Mouse (Mus musculus) lung, embryonic 15.5 days (tissue): Measurements from ENCODE around the gene Ankrd44. TPM values are rescaled to one million over a fixed set of nuclear protein-coding genes. Genes with fewer than 3 reads are reported as not detected.
A peak's percentile ranks its signal among the peaks of the same experiment; 100 is the strongest.

Experiments
- ATAC-seq: fragments of 200-750 bp; cut with Nextera tagmentation; 2 replicates; pipeline ENCODE4 v1.8.0; 2017; ENCODE audit warnings: moderate number of reproducible peaks, borderline replicate concordance; ENCODE audit not compliant: low FRiP score, low TSS enrichment; ENCODE audit errors: extremely low read depth
- H3K27ac ChIP-seq: fragments of 300-500 bp; sonication (generic); 2 replicates; pipeline ENCODE4 v1.5.1; 2015; ENCODE audit warnings: moderate library complexity, mild to moderate bottlenecking, inconsistent platforms
- H3K27me3 ChIP-seq: fragments of 300-500 bp; sonication (generic); 2 replicates; pipeline ENCODE4 v1.6.1; 2015; ENCODE audit warnings: inconsistent platforms
- H3K36me3 ChIP-seq: fragments of 300-500 bp; sonication (generic); 2 replicates; pipeline ENCODE4 v1.6.1; 2015; ENCODE audit warnings: inconsistent platforms
- H3K4me1 ChIP-seq: fragments of 300-500 bp; sonication (generic); 2 replicates; pipeline ENCODE4 v1.6.1; 2015; ENCODE audit warnings: inconsistent platforms
- H3K4me2 ChIP-seq: fragments of 300-500 bp; sonication (generic); 2 replicates; pipeline ENCODE4 v1.6.1; 2015; ENCODE audit warnings: inconsistent platforms, mild to moderate bottlenecking, moderate library complexity
- H3K4me3 ChIP-seq: fragments of 300-500 bp; sonication (generic); 2 replicates; pipeline ENCODE4 v1.5.1; 2015; ENCODE audit warnings: mild to moderate bottlenecking, inconsistent platforms
- H3K9ac ChIP-seq: fragments of 300-500 bp; sonication (generic); 2 replicates; pipeline ENCODE4 v1.6.1; 2015; ENCODE audit warnings: inconsistent platforms
- H3K9me3 ChIP-seq: fragments of 300-500 bp; sonication (generic); 2 replicates; pipeline ENCODE4 v1.6.1; 2016; ENCODE audit warnings: inconsistent platforms
- WGBS: fragments of 180-500 bp; shearing (Covaris S2); methylation state at CpG from one replicate; pipeline ENCODE4 v1.1.7; 2015; 5-methylcytosine and 5-hydroxymethylcytosine counted together
- microRNA-seq: library from miRNA; unstranded; fragments of <30 nt; microRNA quantifications from one replicate; pipeline ENCODE4, GENCODE M21; 2016
- polyA plus RNA-seq: library from polyadenylated mRNA; unstranded; fragments of >200 nt; fragmentation: Nextera tagmentation; extraction: Ambion mirVana; gene quantifications from 2 replicates; pipeline ENCODE4 v1.2.1, GENCODE M21; 2015

The Ankrd44 gene
- polyA plus RNA-seq, 1 experiment from 2014 or later, result 18.0 TPM

DNA sequence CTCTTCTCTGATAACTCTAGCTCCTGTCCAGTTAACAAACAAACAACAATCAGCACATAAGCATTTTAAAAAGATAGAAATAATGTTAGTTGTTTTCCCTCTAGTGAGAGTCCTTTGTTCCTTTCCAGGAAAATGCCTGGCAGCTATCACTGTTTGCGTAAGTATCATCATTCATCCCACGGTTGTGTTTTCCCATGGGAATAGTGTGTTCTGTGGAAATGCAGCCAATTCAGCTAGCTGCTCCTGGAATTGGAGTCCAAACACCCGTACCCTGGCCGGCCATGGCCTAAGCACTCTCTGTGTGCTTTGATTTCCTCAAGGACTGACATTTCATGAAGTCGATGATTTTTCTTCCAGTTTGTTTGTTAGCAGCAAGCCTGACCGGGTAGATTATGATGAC lies 311.2 kb downstream of the Ankrd44 start:
- Histone ChIP-seq H3K27ac (no peak overlapping the region), H3K9me3 (no peaks in the 10 kb centered on the region), H3K36me3 (no peaks in the 10 kb centered on the region), H3K4me2 (no peak overlapping the region), H3K4me1 (0 out of 2 replicates have a peak, but pooled peaks cover 3% of the 10 kb centered on the region), H3K27me3 (no peaks in the 10 kb centered on the region), H3K4me3 (no peak overlapping the region), H3K9ac (no peak overlapping the region)
- WGBS, result 75% methylated on average over 6 of the region's 6 CpGs
- no peak for ATAC-seq

DNA sequence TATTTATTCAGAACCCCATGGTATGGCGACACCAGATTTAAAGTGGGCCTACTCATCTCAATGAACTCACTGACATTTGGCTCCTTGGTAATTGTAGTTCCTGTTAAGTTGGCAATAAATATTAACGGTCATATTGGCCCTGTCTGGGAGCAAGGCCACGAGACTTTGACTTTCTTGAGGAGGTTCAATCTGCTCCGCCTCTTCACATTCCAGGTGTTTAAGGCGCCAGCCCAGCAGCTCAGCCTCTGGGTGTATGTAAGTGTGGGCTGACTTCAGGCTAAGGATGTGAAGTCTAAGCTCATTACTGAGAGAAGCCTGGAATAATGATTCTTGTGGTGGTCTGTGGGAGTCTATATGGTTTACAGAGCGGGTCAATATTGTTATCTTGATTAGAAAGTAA lies 313.8 kb downstream of the Ankrd44 start:
- peak overlapping the region; percentile 25; the same call in 1 of the 2 replicates for H3K27ac ChIP-seq
- no peak for ATAC-seq
- 48% methylated on average over 6 of the region's 6 CpGs for WGBS
- 0 out of 2 replicates have a peak, but pooled peaks cover 3% of the 10 kb centered on the region for H3K4me1 ChIP-seq
- H3K9ac ChIP-seq, result no peak overlapping the region
- H3K4me3 ChIP-seq, result no peak overlapping the region
- peak overlapping the region; percentile 9; the same call in 1 of the 2 replicates for H3K4me2 ChIP-seq
- H3K36me3 ChIP-seq, result no peaks in the 10 kb centered on the region
- no peaks in the 10 kb centered on the region for H3K9me3 ChIP-seq
- no peaks in the 10 kb centered on the region for H3K27me3 ChIP-seq

DNA sequence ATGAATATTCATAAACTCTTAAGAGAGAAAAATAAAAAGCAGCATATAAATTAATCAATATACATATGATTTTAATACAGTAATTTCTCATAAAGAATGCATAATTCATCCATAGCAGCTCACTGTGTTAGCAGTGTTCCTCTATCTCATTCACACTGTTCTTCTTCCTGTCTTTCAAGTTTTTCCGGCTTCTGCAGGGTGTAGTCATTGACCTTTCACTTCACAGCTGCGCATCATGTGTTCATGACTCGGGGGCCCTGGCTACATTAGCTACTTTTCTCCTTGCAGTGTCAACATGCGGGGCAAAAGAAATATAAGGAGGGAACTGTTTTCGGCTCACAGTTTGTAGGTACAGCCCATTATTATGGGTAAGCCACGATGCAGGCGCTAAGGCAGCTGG lies 314.3 kb downstream of the Ankrd44 start:
- Histone ChIP-seq H3K4me3 (no peak overlapping the region), H3K27ac (0 out of 2 replicates have a peak overlapping the region, but pooled peaks have one; percentile 25)
- WGBS, result 35% methylated on average over 7 of the region's 7 CpGs

GRCm38 (mm10) chr1:54606936-54607335 lies 319.3 kb downstream of the Ankrd44 start:
- Histone ChIP-seq H3K27me3 (no peaks in the 10 kb centered on the region), H3K4me3 (no peak overlapping the region), H3K4me1 (0 out of 2 replicates have a peak, but pooled peaks cover 1% of the 10 kb centered on the region), H3K9me3 (no peaks in the 10 kb centered on the region), H3K9ac (no peak overlapping the region), H3K36me3 (no peaks in the 10 kb centered on the region), H3K27ac (no peak overlapping the region), H3K4me2 (no peak overlapping the region)
- 63% methylated on average over 1 of the region's 1 CpGs for WGBS
- ATAC-seq, result no peak

More for the DNA sequence above, 314.3 kb downstream of the Ankrd44 start:
- no peaks in the 10 kb centered on the region for H3K27me3 ChIP-seq
- no peaks in the 10 kb centered on the region for H3K9me3 ChIP-seq
- no peaks in the 10 kb centered on the region for H3K36me3 ChIP-seq
- no peak for ATAC-seq
- H3K4me2 ChIP-seq, result peak overlapping the region; percentile 9; the same call in 1 of the 2 replicates
- H3K4me1 ChIP-seq, result 0 out of 2 replicates have a peak, but pooled peaks cover 3% of the 10 kb centered on the region
- no peak overlapping the region for H3K9ac ChIP-seq

GRCm38 (mm10) chr1:54601692-54602091 lies 324.5 kb downstream of the Ankrd44 start:
- no peak for ATAC-seq
- Histone ChIP-seq H3K4me2 (no peak overlapping the region), H3K4me1 (no peaks in the 10 kb centered on the region), H3K36me3 (no peaks in the 10 kb centered on the region), H3K27ac (no peak overlapping the region), H3K9ac (no peak overlapping the region), H3K27me3 (no peaks in the 10 kb centered on the region), H3K4me3 (no peak overlapping the region), H3K9me3 (no peaks in the 10 kb centered on the region)
- 91% methylated on average over 9 of the region's 9 CpGs for WGBS

- Histone ChIP-seq H3K36me3 (no peaks in the 10 kb centered on the region), H3K9me3 (no peaks in the 10 kb centered on the region), H3K27me3 (no peaks in the 10 kb centered on the region), H3K4me1 (no peaks in the 10 kb centered on the region), H3K9ac (no peak overlapping the region), H3K4me3 (no peak overlapping the region), H3K4me2 (no peak overlapping the region), H3K27ac (no peak overlapping the region)
- 68% methylated on average over 1 of the region's 1 CpGs for WGBS
- ATAC-seq, result no peak
Measured at GRCm38 (mm10) chr1:54600275-54600674, 325.9 kb downstream of the Ankrd44 start.

- Histone ChIP-seq H3K9ac (no peak overlapping the region), H3K9me3 (no peaks in the 10 kb centered on the region), H3K4me1 (no peaks in the 10 kb centered on the region), H3K4me3 (no peak overlapping the region), H3K36me3 (no peaks in the 10 kb centered on the region), H3K27me3 (no peaks in the 10 kb centered on the region), H3K27ac (no peak overlapping the region), H3K4me2 (no peak overlapping the region)
- WGBS, result 50% methylated on average over 4 of the region's 4 CpGs
- no peak for ATAC-seq
Measured at GRCm38 (mm10) chr1:54597594-54598217, 328.5 kb downstream of the Ankrd44 start.

DNA sequence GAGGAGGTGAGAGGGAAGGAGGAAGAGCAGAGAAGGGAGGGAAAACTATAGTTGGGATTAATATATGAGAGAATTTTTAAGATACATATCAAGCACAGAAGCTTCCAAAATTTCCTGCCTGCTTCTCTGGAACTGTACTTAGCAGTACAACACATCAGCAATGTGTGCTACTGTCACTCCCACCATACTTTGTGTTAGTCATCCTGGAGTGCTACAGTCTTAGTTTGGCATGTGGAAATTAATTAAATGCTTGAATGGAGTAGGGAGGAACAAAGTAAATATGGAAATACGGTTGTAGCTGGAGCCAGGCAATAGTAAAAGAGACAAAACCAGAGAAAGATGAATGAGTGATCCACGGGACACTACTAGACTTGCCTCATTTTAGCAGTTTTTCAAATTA lies 330.0 kb downstream of the Ankrd44 start:
- Histone ChIP-seq H3K36me3 (no peaks in the 10 kb centered on the region), H3K4me2 (no peak overlapping the region), H3K9me3 (no peaks in the 10 kb centered on the region), H3K9ac (no peak overlapping the region), H3K4me3 (no peak overlapping the region), H3K27me3 (no peaks in the 10 kb centered on the region), H3K27ac (no peak overlapping the region), H3K4me1 (no peaks in the 10 kb centered on the region)
- ATAC-seq, result no peak
- WGBS, result 80% methylated on average over 2 of the region's 2 CpGs

Small RNA genes lying within 50 kb of the gene (microRNA-seq; reads per million reads assigned to microRNA genes)
- not detected for gene Gm24053

Other genes with a start within 250 kb of the Ankrd44 start
- gene Sf3b1, start 101.1 kb upstream of the Ankrd44 start, polyA plus RNA-seq, result 305 and 316 TPM in 2 replicates
- gene Coq10b, start 126.4 kb upstream of the Ankrd44 start, polyA plus RNA-seq, result 17.0 and 19.1 TPM in 2 replicates
- gene Hspe1, start 161.7 kb upstream of the Ankrd44 start, polyA plus RNA-seq, result 303 and 360 TPM in 2 replicates
- gene Hspd1, start 161.9 kb upstream of the Ankrd44 start, polyA plus RNA-seq, result 330 and 331 TPM in 2 replicates
- 126 and 133 TPM in 2 replicates for gene Mob4, start 204.8 kb upstream of the Ankrd44 start, polyA plus RNA-seq